Mouse (Mus musculus) CD8-positive naive resting alpha-beta T cell, adult 2 months (primary cell): ENCODE measurements around the gene Draxin.
A peak's percentile ranks its signal among the peaks of the same experiment; 100 is the strongest.

Source experiments
- DNase-seq, 2 experiments: peaks; one replicate each; pipeline ENCODE4 v3.0.0; 2022; ENCODE audit warnings: low read depth in 2 of 2, low spot score in 2 of 2

The Draxin gene

DNA sequence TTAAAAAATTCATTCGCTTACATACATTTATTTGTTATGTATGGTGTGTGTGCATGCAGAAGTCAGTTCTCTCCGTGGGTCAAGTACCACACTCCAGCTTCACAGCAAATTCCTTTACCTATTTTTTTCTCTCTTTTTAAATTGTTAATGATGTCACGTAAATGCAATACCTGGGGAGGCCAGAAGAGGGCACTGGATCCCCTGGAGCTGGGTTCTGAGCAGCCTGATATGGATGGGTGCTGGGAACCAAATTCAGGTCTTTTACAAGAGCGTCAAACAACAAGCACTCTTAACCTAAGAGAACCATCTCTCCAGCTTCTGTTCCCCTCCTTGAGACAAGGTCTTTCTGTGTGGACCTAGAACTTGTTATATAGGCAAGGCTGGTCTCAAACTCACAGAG is 13.8 kb downstream of the Draxin start:
- no peak for DNase-seq

DNA sequence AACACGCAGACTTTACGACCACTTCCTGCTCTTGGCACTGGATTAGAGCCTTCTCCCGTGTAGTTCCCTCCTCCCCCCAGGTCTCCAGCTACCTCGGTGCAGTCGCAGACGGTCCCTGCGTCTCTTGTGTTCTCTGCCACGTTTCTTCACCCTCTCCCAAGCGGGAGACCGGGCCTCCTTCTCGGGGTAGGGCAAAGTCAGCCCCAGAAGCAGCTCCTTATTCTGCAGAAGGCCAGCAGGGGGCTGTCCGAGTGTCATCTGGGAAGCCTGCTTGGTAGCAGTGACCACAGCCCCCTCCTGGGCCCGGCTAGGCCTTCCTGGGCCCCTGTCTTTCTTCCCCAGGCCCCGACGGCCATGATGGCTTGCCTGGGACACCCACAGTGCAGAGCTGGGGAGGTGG is 15.0 kb downstream of the Draxin start:
- no peak for DNase-seq

DNA sequence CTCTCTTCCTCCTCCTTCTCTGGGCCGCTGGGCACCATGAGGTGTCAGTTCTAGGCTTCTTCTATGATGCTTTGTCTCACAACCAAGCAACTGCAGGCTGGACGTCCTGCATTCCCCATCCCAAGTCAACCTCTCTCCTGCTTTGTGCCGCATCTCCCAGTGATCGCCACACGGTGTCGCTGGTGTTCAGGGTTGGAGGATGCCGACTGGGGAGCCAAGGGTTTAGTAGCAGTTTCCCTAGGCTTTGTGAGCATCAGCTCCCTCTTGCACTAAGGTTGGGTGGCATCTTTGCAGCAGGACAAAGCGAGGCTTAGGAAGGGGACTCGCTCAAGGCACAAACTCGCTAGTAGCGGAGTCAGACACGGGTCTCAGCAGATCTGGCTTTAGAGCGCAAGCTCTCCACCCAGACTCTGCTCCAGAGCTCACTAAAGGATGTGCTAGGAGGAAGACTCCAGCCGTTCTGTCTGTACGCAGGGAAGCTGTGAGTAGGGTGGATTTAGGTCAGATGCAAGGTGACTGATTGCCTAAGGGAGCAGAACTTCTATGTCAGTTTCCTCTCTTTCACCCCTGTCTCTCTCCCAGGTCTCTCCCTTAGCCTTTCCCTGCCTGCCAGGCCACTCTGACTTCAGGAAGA is 15.6 kb downstream of the Draxin start:
- DNase-seq = peak; percentile 69 to 82

DNA sequence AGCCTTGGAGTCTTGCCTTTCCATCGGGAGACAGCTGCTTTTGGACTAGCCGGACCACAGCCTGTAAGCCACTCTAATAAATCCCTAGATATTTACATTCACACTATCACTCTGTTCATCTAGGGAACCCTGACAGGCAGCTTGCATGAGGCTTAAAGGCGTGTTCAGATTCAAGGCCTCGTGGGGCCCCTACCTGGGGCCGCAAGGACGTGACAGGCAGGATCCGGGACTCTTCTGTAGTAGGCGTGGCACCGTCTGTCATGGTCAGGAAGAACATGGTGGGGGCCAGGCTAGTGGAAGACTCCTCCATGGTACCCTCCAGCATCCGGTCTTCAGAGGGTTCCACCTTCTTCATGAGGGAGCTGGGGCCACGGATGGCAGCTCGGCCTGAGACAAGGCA is 18.0 kb downstream of the Draxin start:
- no peak for DNase-seq

DNA sequence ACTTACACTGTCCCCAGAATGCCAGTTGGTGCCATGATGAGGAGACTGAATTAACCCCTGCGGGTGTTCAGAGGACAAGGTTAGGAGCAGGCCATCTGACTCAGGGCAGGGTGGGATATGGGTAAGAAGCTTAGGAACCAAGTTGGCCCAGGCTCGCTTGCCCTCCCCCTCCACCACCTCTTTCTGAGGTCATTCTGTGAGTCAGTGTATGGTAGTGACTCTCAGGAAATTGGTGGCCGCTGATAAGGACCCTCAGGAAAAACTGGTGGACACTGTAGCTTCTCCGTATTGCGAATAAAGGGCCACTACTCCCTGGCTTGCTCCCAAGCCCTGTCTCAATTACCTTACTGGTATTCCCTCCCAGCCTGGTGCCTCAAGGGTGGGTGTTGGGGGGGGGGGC is 21.3 kb downstream of the Draxin start:
- no peak for DNase-seq

DNA sequence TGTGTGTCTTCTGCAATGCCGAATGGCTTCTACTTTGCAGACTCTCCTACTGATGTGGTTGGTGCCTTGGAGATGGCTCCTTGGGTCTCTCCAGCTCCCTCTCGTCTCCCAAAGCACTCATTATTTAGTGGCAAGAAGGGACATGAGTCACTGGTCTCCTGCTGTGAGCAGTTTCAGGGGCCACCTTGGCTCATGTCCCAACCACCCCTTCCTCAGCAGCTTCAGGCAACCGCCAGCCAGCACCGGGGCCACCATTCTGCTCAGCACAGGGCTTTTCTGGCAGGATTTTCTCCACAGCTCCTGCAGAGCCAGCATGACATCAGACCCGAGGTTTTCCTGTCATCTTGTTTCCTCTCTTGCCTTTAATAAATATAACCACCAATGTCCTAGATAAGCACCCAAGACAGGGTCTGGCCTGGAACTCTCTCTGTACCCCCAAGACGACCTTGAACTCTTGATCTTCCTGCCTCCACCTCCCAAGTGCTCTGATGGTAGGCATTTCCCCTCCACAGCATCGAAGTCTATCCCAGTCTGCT is 21.9 kb downstream of the Draxin start:
- no peak for DNase-seq

DNA sequence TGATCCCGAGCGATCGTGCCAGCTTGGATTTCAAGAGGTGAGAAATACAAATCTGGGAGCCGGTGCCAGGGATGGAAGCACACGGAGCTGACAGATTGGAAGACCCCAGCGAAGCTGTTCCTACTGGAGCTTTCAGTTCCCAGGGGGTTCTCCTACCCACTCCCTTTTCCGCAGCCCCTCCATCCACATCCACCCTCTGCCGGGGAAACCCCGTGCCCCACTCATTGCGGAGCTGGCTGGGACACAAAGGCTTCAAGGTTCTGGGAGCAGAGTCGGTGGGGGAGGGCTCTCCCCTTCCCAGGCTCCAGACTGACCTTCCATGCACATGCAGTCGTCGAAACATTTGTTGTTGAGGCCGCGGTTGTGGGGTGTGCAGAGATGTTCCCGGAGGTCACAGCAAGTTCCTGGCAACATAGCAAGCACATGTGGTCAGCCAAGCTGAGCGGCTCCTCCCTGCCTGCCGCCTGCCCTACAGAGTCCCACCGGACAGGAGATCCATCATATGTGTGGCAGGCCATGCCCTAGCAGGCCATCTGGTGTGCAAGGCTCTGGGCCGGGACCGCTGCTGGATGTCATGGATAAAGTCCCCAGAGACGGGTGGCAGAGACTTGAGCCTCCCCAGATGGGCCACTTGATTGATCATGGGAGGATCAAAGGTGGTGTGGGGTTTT is 22.7 kb downstream of the Draxin start:
- no peak for DNase-seq

DNA sequence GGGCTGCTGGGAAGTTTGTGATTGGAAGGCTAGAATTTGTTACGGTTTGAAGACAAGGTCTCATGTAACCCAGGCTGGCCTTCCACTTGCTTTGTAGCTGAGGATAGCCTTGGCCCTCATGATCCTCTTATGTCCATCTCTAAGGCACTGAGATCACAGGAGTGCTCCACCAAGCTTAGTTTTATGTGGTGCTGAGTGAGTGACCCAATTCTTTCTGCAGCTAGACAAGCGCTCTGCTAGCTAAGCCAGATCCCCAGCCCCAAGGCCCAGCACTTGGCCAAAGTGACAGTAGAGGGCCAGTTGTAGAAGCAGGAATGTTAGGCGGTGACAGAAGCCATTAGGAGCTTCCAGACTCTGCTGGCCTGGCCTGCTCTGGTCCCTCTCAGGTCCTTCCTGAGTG is 26.4 kb downstream of the Draxin start:
- DNase-seq = no peak

DNA sequence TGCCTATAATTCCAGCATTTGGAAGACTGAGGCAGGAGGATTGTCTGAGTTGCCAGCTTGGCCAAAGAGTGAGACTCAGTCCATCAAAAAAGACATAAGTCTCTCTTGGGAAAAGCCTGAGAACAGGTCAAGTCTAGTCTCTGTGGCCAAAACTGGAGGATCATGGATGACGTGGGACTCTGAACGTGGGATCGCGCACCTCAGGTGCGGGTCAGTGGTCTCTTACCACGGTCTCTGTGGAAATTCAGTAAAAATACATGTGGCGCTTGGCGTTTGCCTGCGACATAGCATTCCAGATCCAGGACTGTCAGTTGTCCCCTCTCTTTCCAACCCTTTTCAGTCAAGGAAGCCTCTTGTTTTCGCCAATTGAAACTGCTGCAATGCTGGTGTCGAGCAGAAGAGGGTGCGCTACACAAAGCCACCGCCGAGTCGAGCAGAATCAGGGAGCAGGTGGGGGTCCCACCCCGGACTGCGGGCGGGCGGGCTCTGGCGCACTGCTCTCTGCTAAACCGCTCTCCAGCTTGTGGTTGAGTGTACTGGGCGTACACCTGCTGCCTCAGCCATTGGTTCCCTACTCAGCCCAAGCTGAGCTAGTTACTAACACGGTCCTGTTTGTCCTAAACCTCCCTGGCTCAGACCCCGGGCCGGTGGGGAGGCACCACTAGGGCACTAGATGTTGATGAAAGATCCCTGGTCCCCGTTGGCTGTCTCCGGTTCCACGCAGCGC is 28.5 kb downstream of the Draxin start:
- DNase-seq = peak; percentile 47 to 53

DNA sequence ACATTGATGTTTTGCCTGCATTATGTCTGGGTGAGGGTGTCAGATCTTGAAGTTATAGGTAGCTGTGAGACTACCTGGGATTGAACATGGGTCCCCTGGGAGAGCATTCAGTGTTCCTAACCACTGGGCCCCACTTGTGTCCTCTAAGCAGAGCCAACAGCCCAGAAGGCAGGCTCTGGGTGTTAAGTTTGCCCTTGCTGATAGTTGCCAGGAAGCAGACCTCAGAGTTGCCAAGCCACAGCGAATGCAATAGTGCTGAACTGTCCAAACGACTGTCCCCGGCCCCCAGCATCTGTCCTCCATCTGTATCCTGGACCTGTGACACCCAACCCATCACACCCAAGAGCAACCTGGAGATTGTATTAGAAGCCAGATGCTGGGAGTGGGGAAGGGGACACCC is 31.8 kb downstream of the Draxin start:
- no peak for DNase-seq

DNA sequence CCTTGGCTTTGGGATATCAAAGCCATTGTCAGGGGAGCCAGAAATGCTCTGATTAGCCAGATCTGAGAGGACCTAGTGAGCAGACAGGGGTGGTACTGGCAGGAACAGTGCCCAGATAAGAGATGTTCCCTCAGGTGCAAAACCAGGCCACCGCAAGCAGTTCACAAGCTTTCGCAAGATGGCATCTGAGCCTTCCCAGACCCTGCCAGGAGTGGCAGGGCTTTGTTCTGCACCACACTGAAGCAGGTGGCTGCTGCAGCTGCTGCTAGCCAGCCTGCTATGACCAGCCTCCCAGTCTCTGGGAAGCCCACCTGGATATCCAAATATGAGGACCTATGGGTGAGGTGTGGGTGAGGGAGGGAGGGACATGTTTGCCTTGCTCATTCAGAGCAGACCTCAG is 32.6 kb downstream of the Draxin start:
- no peak for DNase-seq

DNA sequence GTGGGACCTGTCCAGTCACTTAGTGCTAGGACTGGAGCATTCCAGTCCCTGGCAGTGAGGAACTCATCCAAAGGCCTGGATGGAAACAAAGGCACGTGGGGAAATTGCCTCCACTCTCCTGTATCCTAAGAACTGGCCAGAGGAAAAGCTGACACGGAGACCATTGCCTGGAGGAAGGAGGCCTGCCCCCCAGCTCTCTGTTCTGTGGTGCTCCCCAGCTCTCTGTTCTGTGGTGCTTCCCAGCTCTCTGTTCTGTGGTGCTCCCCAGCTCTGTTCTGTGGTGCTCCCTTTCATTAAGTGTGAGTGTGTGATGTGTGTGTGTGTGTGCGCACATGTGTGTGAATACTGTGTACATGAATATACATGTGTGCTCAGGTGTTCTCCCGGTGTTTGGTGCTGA is 35.4 kb downstream of the Draxin start:
- no peak for DNase-seq

DNA sequence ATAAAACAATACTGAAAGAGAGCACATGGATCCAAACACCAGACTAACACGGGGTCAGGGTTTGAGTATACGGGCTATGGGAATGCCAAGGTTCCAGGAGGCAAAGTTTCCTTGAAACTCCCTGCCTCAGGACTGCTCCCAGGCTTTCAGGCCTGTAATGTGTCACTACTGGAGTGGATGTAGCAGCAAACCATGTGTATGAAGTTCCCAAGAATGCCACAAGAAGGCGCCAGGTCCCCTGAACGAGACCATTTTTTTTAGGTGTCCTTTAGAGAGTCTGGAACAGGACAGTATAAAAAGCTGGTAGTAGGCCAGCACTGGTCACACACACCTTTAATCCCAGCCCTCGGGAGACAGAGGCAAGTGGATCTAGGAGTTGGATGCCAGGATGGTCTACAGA is 36.3 kb downstream of the Draxin start:
- DNase-seq = no peak

DNA sequence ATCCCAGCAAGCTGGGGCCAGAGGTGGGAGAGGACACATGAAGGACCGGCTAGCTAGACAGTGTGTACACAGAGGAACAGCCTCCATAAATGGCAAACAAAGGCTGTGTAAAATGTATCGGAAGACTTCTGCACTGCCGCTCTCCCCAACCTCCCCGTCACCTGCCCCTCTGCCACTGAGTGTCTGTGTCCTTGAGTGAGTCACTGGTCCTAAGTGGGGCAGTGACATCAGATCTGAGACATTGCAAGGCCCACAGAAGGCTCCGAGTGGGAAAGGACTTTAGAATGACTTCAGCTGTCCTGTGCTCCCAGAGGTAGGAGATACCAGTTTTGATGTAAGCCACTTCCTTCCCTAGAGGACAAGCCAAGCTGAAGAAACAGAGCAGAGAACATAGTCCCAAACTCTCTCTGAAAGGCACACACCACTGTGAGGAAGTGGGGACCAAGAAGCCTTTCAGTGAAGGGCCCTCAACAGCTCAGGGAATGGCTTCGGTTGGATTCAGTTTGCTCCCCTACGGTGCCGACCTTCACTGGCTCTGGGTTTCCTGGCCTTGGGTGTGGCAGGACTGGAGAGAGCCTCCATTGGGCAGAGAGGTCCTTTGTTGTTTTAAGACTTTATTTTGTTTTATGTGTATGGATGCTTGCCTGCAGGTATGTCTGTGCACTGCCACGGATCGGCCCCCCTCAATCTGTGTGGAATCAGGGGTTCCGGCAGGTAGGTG is 37.8 kb downstream of the Draxin start:
- no peak for DNase-seq

DNA sequence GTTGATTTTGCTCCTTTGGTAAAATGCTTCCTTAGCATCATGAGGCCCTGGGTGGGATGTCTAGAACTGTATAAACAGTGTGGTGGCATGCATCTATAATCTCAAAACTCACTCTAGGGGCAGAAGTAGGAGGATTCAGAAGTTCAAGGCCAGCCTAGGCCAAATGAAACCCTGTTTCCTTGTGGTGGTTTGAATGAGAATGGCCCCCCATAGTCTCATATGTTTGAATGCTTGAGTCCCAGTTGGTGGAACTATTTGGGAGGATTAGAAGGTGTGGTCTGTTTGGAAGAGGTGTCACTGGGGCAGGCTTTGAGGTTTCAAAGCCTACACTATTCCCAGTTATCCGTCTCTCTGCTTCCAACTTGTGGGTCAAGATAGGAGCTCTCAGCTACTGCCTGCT is 39.3 kb downstream of the Draxin start:
- DNase-seq = no peak

DNA sequence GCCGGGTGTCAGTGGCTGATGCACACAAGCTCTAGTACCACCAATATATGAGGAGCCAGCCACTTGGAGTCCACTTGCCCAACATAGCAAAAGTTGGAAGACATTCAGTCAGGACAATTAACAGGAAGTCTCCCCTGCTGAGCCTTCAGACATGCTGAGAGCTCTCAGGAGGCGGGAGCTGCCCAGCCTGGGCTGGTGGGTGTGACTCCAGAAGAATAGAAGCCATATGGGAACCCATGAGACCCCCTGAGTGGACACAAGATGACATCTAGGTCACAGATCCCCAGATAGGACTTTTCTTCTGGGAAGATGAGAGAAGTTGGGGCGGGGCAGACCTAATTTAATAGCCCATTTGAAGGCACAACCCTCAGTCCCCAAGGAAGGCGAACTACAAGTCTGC is 41.3 kb downstream of the Draxin start:
- DNase-seq = no peak

DNA sequence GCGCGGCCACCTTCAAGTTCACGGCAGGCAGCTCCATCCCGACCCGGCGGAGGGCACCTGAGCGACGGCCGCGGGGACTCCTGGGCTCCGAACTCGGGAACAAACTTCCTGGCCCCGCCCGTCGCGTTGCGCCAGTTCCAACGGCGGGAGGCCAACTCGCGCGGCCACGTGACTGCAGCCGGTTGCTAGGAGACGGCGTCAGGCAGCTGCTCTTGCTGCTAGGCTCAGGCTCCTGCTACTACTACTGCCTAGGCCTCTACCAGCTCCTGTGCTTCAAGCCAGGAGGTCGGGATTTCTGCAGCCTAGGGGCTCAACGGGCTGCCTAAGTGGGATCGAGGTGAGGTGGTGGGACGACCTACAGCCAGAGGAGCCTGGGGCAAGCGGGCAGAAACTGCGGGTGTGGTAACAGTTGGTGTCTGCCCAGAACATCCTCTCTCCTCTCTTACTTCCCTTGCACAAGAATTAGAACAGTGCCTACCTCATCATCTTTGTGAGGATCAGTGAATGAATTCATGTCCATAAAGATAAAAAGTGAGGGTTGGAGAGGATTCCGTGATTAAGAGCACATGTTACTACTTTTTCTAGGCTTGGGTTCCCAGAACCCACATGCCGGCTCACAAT is 42.5 kb downstream of the Draxin start, which contains the start of gene Agtrap:
Gene Agtrap, minus strand, starts transcription at position 125 of the 621 bp plus-strand sequence.
- peak; percentile 82 to 85 for DNase-seq

DNA sequence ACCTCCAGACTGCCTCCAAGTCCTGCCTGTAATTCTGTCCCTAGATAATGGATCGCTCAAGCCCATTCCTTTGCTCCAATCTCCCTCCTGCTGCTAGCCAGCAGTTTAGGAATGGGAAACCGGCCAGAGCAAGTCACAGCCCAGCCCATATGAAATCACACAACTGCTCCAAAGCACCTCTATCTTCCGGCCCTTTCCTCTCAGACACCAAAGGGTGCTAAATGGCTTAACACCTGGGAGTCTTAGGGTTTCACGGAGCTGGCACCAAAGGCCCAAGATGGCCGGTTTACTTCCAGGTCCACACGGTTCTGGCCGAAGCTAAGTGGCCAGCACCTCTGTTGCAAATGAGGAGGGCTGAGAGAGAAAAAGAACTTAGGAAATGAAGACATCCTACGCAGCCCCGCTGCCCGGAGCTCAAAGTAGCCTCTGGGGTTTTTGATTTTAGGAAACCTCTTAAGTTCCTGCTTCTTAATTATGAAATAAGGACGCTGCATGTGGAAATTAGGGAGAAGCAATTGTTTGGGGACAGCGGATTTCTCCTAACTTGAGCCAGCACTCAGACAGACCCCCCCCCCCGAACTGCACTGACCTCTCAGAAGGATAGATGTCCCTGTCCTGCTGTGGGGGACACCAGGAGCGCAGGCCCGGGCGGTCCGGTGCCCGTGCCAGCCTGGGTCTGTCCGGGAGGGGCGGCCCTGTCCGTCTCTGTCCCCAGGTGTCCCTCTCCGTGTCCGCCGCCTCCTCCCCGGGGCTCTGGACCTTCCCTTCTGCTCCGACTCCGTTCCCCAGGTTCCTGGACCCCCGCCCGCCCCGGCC is 43.2 kb downstream of the Draxin start:
- no peak for DNase-seq

DNA sequence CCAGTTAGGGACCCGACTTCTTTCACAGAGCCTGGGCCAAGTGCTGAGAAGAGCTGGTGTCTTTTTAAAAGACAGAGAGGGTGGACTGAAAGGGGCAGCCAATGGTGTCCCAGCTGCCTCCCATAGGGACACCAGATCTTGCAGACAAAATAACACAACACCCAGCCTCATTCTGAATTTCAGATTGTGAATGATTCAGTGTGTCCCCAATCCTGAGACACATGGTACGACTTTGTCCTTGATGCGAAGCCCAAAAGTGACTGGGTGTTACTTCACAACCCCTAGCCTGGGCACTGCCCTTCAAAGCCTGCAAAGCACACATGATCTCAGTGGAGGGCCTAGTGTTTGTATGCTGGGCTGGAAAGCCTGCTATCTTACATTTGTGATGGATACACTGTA is 44.6 kb downstream of the Draxin start:
- no peak for DNase-seq
